Mouse (Mus musculus) CH12.LX (cell line): Measurements from ENCODE around the gene Syap1.
A peak's percentile ranks its signal among the peaks of the same experiment; 100 is the strongest.

Experiments
- CTCF ChIP-seq, 2 experiments: IDR thresholded peaks in 1 of 2; conservative IDR thresholded peaks in 1 of 2; 2 replicates each; pipeline ENCODE4 v1.5.1; 2011 to 2012; ENCODE audit warnings: low read depth in 2 of 2, low read length in 2 of 2, improper control_type of control experiment in 1 of 2, inconsistent platforms in 1 of 2, mild to moderate bottlenecking in 1 of 2, moderate library complexity in 1 of 2
- EP300 ChIP-seq: IDR thresholded peaks from 2 replicates; pipeline ENCODE4 v1.6.1; 2011; ENCODE audit warnings: low read length, improper control_type of control experiment
- HCFC1 ChIP-seq: IDR thresholded peaks from 2 replicates; pipeline ENCODE4 v1.6.1; 2012; ENCODE audit warnings: low read depth, mild to moderate bottlenecking, inconsistent platforms, low read length, improper control_type of control experiment
- MAZ ChIP-seq: IDR thresholded peaks from 2 replicates; pipeline ENCODE4 v1.6.1; 2012; ENCODE audit warnings: low read depth, mild to moderate bottlenecking, inconsistent platforms, low read length, improper control_type of control experiment, moderate library complexity
- MYC ChIP-seq: IDR thresholded peaks from 2 replicates; pipeline ENCODE4 v1.6.1; 2011; ENCODE audit warnings: low read depth, mild to moderate bottlenecking, improper control_type of control experiment, low read length
- POLR2A ChIP-seq: IDR thresholded peaks from 2 replicates; pipeline ENCODE4 v1.6.1; 2011; ENCODE audit warnings: low read depth, mild to moderate bottlenecking, improper control_type of control experiment, low read length
- POLR2AphosphoS2 ChIP-seq: IDR thresholded peaks from 2 replicates; pipeline ENCODE4 v1.6.1; 2011; ENCODE audit warnings: low read depth, low read length, improper control_type of control experiment
- SIN3A ChIP-seq: IDR thresholded peaks from 2 replicates; pipeline ENCODE4 v1.6.1; 2012; ENCODE audit warnings: low read length, improper control_type of control experiment, inconsistent platforms
- TCF12 ChIP-seq: IDR thresholded peaks from 2 replicates; pipeline ENCODE4 v1.6.1; 2014; ENCODE audit warnings: low read depth, mild to moderate bottlenecking, inconsistent platforms, low read length, improper control_type of control experiment
- UBTF ChIP-seq: IDR thresholded peaks from 2 replicates; pipeline ENCODE4 v1.6.1; 2012; ENCODE audit warnings: low read depth, mild to moderate bottlenecking, inconsistent platforms, low read length, improper control_type of control experiment, moderate library complexity
- USF1 ChIP-seq: IDR thresholded peaks from 2 replicates; pipeline ENCODE4 v1.6.1; 2014; ENCODE audit warnings: low read depth, mild to moderate bottlenecking, inconsistent platforms, low read length, improper control_type of control experiment
- ZKSCAN1 ChIP-seq: IDR thresholded peaks from 2 replicates; pipeline ENCODE4 v1.6.1; 2012; ENCODE audit warnings: low read depth, inconsistent platforms, low read length, improper control_type of control experiment, borderline replicate concordance
- ZNF384 ChIP-seq: IDR thresholded peaks from 2 replicates; pipeline ENCODE4 v1.6.1; 2012; ENCODE audit warnings: low read depth, low read length, improper control_type of control experiment, inconsistent platforms

DNA sequence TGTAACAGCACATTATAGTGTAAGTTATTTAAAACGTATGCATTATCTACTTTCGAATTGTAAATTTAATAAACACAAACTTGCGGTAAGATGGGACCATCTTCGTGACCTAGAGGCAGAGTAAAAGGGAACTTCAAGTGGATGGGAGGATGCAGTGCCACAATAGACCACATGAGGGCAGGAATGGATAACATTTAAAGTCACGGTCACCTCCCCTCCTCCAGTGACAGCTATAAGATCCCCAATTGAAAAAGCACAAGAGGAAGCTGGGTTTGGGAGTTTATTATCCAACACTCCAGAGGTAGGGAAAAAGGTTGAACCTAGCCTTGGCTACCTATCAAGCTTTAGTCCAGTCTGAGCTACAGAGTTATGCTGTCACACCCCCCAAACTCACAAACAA lies 27.4 kb upstream of the Syap1 start:
- TF ChIP-seq MYC (no peak), CTCF (conservative IDR thresholded peaks at IDR 0.05 in 1 of 2, IDR thresholded peaks at IDR 0.05 in 1 of 2; ENCODE audit: low read depth in 2 of 2, low read length in 2 of 2) (peak; percentile 62 to 78), POLR2A (no peak), SIN3A (no peak), ZKSCAN1 (no peak), HCFC1 (no peak), UBTF (no peak), TCF12 (no peak), POLR2AphosphoS2 (no peak), ZNF384 (no peak), EP300 (no peak), MAZ (no peak), USF1 (no peak)
